Mouse (Mus musculus) brain, embryonic 18.5 days (tissue): ENCODE measurements at regions not wholly inside any gene's neighbourhood (a gene's known extent, or its start where the extent isn't known, plus 50 kb on each side); places are given as distances from the start of the nearest gene placed in this dataset.
A peak's percentile ranks its signal among the peaks of the same experiment; 100 is the strongest.

Source experiments
- DNase-seq: peaks from one replicate; pipeline ENCODE4 v3.0.0-alpha.2; 2012; ENCODE audit warnings: low read depth, low spot score

DNA sequence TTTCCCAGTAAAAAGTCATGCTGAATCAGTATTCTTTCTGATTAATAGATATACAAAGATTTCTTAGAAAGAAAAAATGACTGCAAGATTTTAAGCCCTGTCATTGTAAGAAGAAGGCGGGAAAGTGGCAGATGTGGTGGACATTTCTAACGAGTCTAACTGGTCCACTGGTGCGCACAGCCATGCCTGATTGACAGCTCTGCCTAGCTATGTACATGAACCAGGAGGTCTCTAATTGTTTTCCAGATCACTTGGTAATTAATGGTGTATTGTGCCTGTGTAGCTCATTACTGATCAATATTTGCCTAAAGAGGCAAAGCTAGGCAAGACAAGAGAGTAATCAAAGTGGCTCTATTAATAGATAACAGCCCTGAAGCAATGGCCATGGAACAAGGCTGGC, 227.5 kb upstream of the Ndst3 start:
- DNase-seq: no peak

GRCm38 (mm10) chr3:123952121-123952520, 261.5 kb upstream of the Ndst3 start:
- DNase-seq: no peak

- DNase-seq: no peak
Measured at GRCm38 (mm10) chr3:123967373-123967772, 276.7 kb upstream of the Ndst3 start.

- no peak for DNase-seq
Measured at GRCm38 (mm10) chr3:123972367-123972766, 281.7 kb upstream of the Ndst3 start.

DNA sequence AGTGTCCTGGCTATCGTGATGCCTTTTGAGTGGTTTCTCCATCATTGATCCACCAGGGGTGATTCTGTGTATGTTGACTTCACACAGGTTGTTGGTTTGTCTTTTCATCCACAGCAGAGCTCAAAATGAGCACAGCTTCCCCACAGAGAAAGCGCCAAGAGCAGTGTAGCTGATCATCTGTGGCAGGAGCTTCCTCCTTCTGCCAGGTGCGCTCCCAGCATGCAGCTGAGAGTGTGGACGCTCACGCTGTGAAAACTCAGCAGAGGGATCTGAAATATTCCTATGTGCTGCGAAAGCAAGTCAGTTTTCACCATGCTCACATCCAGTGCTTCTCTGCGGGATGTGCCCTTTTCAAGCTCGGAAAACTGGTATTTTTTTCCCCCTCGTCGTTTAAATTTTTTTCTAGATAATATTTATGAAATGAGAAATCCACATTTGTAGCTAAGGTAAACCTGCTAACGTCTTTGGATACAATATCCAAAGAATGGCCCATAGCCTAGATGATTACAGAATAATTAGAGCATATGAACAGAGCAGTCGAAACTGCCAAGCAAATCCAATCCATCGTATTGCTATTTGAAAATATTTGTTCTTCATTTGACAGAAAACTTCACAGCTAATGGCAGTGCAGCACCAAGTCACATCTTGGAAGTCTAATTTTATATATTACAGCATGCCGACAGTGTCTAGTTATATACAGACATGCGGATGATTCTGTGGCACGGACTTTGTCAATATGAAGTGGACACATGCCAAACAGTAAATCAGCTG, 283.3 kb upstream of the Ndst3 start:
- no peak for DNase-seq

GRCm38 (mm10) chr3:123976475-123976874, 285.8 kb upstream of the Ndst3 start:
- DNase-seq: no peak

GRCm38 (mm10) chr3:123977168-123977567, 286.5 kb upstream of the Ndst3 start:
- DNase-seq: no peak

DNA sequence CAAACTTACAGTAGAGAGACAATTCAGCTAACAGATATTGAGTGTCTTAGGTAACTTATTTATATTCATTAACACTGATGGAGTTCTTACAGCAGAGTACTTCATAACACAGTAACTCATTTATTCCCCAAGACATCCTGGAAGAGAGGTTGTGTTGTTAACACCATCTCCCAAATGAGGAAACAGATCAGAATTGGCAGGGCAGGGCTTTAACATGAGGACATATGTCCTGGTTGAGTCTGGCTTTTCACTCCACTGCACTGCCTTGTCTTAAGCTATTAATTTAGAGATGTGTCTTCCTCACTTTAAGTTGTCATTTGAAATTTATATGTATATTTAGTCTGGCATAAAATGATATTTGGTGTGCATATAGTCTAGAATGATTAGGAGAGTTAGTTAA, 292.4 kb upstream of the Ndst3 start:
- DNase-seq: no peak

DNA sequence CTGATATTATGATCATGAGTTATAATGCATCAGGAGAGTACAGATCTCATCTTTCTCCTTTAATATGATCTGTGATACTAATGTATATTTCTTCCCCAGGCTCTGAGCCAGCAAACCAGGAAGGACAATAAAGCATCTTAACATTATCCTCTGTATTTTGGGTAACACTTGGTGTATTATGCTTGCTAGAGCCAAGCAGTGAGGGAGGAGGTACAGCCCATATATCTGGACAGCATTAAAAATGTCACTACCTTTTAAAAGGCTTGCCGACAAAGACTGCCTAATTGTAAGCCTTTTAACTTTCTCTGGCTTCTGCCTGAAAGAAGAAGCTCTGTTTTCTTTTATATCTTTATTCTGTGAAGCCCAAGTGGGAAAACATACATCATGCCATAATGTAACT, 292.9 kb upstream of the Ndst3 start:
- DNase-seq: no peak

DNA sequence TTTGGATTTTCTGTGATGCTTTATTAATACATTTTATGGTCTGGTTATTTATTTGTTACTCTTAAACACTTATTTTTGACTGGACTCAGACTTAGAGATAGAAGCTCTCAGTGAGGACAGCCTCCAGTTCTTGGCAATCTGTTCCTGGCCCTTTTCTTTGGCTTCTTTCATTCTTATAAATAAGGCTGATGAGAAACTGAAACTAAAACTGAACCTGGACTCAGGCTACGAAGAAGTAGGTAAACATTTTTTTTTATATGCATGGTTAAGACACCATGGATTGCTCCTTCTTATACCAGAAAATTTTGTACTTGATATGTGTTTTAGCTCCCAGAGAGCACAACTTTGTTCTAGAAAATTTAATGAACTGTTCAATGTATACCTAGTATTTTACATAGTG, 293.4 kb upstream of the Ndst3 start:
- DNase-seq: no peak

- no peak for DNase-seq
Measured at GRCm38 (mm10) chr3:123999957-124000616, 309.4 kb upstream of the Ndst3 start.

DNA sequence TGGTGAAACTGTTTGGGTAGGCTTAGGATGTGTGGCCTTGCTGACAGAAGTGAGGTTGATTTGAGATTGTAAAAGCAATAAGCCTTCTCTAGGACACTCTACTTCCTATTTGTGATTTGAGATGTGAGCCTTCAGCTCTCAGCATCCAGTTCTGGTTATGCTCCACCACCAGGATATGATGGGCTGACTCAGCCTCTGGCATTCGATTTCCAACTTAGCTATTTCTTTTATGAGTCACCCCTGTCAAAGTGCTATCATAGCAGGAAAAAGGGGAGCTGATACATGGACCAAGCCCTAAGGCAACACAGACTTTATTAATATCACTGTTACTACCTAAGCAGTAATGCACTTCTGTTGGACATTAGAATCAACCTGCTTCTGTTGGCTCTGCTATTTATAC, 310.2 kb upstream of the Ndst3 start:
- DNase-seq: no peak

DNA sequence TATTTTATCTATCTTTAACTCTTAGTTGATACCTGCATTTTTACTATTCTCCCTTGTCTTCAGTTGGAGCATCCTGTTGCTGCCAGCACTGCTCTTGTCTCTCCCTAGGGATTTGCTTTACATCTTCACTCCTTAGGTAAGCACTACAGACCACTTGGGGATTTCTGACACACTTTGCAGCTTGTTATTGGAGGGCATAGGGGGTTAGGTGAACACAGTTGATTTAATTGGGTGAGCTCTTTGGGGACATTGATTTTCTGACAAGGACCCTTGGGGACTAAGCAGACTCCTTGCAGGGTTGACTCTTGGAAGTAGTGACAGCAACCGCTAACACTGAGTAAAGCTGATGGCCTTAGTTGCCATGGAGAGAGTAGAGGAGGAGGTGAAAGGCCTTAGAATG, 309.0 kb upstream of the Tram1l1 start:
- DNase-seq: no peak

DNA sequence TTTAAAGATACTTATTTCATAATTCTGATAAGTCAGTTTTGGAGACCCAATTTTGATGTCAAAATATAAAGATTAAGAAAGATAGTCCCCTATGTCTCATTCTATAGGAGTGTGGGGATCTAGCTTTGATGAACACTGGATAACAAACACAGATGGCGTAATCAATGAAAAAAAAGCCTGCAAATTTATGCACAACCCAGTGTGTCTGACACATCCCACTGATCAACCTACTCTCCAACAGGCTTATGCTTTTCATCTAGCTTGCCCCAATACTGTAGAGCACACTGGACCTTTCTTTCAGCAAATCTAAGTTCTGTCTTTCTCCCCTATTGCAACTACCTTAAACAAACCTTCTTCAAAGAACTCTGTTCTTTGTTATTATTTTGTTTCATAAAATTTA, 302.0 kb upstream of the Tram1l1 start:
- no peak for DNase-seq

GRCm38 (mm10) chr3:124026188-124026587, 294.5 kb upstream of the Tram1l1 start:
- DNase-seq: no peak

- DNase-seq: no peak
Measured at GRCm38 (mm10) chr3:124067061-124067460, 253.6 kb upstream of the Tram1l1 start.

GRCm38 (mm10) chr3:124067538-124067937, 253.1 kb upstream of the Tram1l1 start:
- no peak for DNase-seq

GRCm38 (mm10) chr3:124067971-124068370, 252.7 kb upstream of the Tram1l1 start:
- peak; percentile 30 for DNase-seq

GRCm38 (mm10) chr3:124069182-124069581, 251.5 kb upstream of the Tram1l1 start:
- DNase-seq: no peak

DNA sequence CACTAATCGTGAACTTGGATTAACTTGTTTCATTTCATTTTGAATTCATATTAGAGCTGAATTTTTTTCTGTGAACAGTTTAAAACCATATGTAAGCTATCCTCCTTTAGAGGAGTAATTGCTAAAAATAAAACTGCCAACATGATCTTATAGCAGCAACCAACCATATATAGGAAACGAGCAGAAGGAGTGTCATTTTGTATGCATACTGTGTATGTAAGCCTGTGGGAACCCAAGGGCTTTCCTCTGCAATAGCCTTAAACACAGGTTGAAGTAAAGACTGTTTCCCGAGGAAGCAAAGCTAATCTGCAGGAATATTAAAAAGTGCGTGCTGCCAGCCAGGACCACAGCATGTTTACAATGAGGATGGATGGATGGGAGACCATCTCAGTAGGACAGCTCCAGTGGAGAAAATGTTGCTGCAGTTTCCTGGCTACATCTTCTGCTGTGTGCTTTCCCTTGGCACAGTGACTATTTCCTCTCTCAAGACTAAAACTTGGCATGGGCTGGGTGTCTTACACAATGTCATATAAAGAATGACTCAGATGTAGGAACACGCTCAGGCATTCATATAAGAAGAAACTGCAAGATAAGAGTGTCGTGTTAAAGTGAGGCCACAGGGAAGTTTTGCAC, 244.6 kb upstream of the Tram1l1 start:
- DNase-seq: no peak

GRCm38 (mm10) chr3:124092404-124093121, 228.1 kb upstream of the Tram1l1 start:
- no peak for DNase-seq

GRCm38 (mm10) chr3:124113995-124114394, 206.7 kb upstream of the Tram1l1 start:
- DNase-seq: no peak
